Mouse (Mus musculus): ENCODE results near the gene Disc1. TPM values are rescaled to one million over a fixed set of nuclear protein-coding genes. Genes with fewer than 3 reads are reported as not detected.

The Disc1 gene
- total RNA-seq, 2 experiments from 2014 or later, result 1.9 to 3.1 TPM

- intact Hi-C loops (cut with DNase I), result no loop called here
- DNase-seq (ENCODE audit: extremely low spot score in 1 of 2, low spot score in 2 of 2), result peak; percentile 29 to 45
Observed at GRCm38 (mm10) chr8:125165505-125166446, 111.8 kb downstream of the Disc1 start.

- no peak for DNase-seq (ENCODE audit: extremely low spot score in 1 of 2, low spot score in 2 of 2)
Observed at GRCm38 (mm10) chr8:125166545-125166944, 112.5 kb downstream of the Disc1 start.

GRCm38 (mm10) chr8:125166988-125167387, 113.0 kb downstream of the Disc1 start:
- no peak for DNase-seq (ENCODE audit: extremely low spot score in 1 of 2, low spot score in 2 of 2)
- intact Hi-C loops (cut with DNase I), result no loop called here

More at GRCm38 (mm10) chr8:125166545-125166944, 112.5 kb downstream of the Disc1 start:
- intact Hi-C loops (cut with DNase I), result no loop called here

GRCm38 (mm10) chr8:125169628-125170027, 115.6 kb downstream of the Disc1 start:
- DNase-seq (ENCODE audit: extremely low spot score in 1 of 2, low spot score in 2 of 2), result no peak
- intact Hi-C loops (cut with DNase I), result no loop called here

- intact Hi-C loops (cut with DNase I), result no loop called here
- DNase-seq (ENCODE audit: extremely low spot score in 1 of 2, low spot score in 2 of 2), result no peak
Observed at GRCm38 (mm10) chr8:125171531-125171930, 117.5 kb downstream of the Disc1 start.

GRCm38 (mm10) chr8:125174237-125174636, 120.2 kb downstream of the Disc1 start:
- intact Hi-C loops (cut with DNase I), result no loop called here
- DNase-seq (ENCODE audit: extremely low spot score in 1 of 2, low spot score in 2 of 2), result peak; percentile 44 to 59

GRCm38 (mm10) chr8:125174851-125175250, 120.9 kb downstream of the Disc1 start:
- intact Hi-C loops (cut with DNase I), result no loop called here
- DNase-seq (ENCODE audit: extremely low spot score in 1 of 2, low spot score in 2 of 2), result no peak

GRCm38 (mm10) chr8:125175661-125176060, 121.7 kb downstream of the Disc1 start:
- intact Hi-C loops (cut with DNase I), result no loop called here
- no peak for DNase-seq (ENCODE audit: extremely low spot score in 1 of 2, low spot score in 2 of 2)

- DNase-seq (ENCODE audit: extremely low spot score in 1 of 2, low spot score in 2 of 2), result no peak
Observed at GRCm38 (mm10) chr8:125177091-125177490, 123.1 kb downstream of the Disc1 start.

GRCm38 (mm10) chr8:125177958-125178357, 124.0 kb downstream of the Disc1 start:
- peak in 1 of 2 experiments; percentile 59 for DNase-seq (ENCODE audit: extremely low spot score in 1 of 2, low spot score in 2 of 2)

More at GRCm38 (mm10) chr8:125177091-125177490, 123.1 kb downstream of the Disc1 start:
- intact Hi-C loops (cut with DNase I), result no loop called here

GRCm38 (mm10) chr8:125183548-125184451, 129.8 kb downstream of the Disc1 start:
- intact Hi-C loops (cut with DNase I), result loop anchor here (5.0 kb wide), 1 partner anchor 384 kb away; the partner anchor contains the start of gene Sipa1l2
- DNase-seq (ENCODE audit: extremely low spot score in 1 of 2, low spot score in 2 of 2), result peak; percentile 49 to 85

More at GRCm38 (mm10) chr8:125177958-125178357, 124.0 kb downstream of the Disc1 start:
- intact Hi-C loops (cut with DNase I), result no loop called here

- DNase-seq (ENCODE audit: extremely low spot score in 1 of 2, low spot score in 2 of 2), result no peak
- intact Hi-C loops (cut with DNase I), result loop anchor here (5.0 kb wide), 1 partner anchor 383 kb away; the partner anchor contains the start of gene Sipa1l2
Observed at GRCm38 (mm10) chr8:125184452-125184817, 130.4 kb downstream of the Disc1 start.

- intact Hi-C loops (cut with DNase I), result loop anchor here (5.0 kb wide), 1 partner anchor 382 kb away; the partner anchor contains the start of gene Sipa1l2
- DNase-seq (ENCODE audit: extremely low spot score in 1 of 2, low spot score in 2 of 2), result no peak
Observed at GRCm38 (mm10) chr8:125184881-125185280, 130.9 kb downstream of the Disc1 start.

GRCm38 (mm10) chr8:125187044-125187443, 133.0 kb downstream of the Disc1 start:
- intact Hi-C loops (cut with DNase I), result no loop called here
- no peak for DNase-seq (ENCODE audit: extremely low spot score in 1 of 2, low spot score in 2 of 2)

GRCm38 (mm10) chr8:125193701-125194100, 139.7 kb downstream of the Disc1 start:
- intact Hi-C loops (cut with DNase I), result no loop called here

GRCm38 (mm10) chr8:125195121-125195520, 141.1 kb downstream of the Disc1 start:
- intact Hi-C loops (cut with DNase I), result loop anchor here (5.0 kb wide), 1 partner anchor 52 kb away; no protein-coding TSS in a partner anchor
- DNase-seq (ENCODE audit: extremely low spot score in 1 of 2, low spot score in 2 of 2), result no peak

More at GRCm38 (mm10) chr8:125193701-125194100, 139.7 kb downstream of the Disc1 start:
- DNase-seq (ENCODE audit: extremely low spot score in 1 of 2, low spot score in 2 of 2), result no peak

GRCm38 (mm10) chr8:125196573-125197094, 142.6 kb downstream of the Disc1 start:
- no peak for DNase-seq (ENCODE audit: extremely low spot score in 1 of 2, low spot score in 2 of 2)
- intact Hi-C loops (cut with DNase I), result loop anchor here (5.0 kb wide), 1 partner anchor 51 kb away; no protein-coding TSS in a partner anchor

- DNase-seq (ENCODE audit: extremely low spot score in 1 of 2, low spot score in 2 of 2), result no peak
- intact Hi-C loops (cut with DNase I), result loop anchor here (5.0 kb wide), 1 partner anchor 50 kb away; no protein-coding TSS in a partner anchor
Observed at GRCm38 (mm10) chr8:125197341-125198002, 143.5 kb downstream of the Disc1 start.
